Mouse (Mus musculus): ENCODE results near the gene Tas2r103.

Tas2r103 gene

GRCm38 (mm10) chr6:133037001-133037400, at the start of gene Tas2r103:
Gene Tas2r103 (minus strand): TSS chr6:133037101.
- DNase-seq (ENCODE audit: low read depth, low spot score) = no peak

DNA sequence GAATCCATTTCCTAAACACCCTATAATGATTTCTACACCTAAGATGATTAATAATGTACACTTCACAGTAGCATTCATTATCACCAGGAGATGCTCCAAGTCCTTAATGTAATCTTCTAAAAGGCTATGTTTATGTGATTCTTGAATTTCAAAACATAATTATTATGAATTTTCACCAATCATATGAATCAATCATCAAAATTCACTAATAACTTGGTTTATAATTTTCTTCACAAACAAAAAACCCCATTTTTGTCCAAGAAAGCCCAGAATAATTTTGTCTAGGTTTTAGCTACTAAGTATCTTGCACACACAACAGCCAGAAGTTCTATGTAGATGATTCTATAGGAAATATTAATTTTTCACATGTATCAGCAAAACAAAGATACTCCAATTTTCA, 18.8 kb upstream of the Tas2r103 start, which contains the start of gene Tas2r140:
Gene Tas2r140 (minus strand): TSS at position 101 of the 400 bp plus-strand sequence.
- DNase-seq (ENCODE audit: low read depth, low spot score) = no peak

Measured in brain, embryonic 18.5 days (tissue).